Mouse (Mus musculus) lung, embryonic 14.5 days (tissue): ENCODE data around the gene Hspbap1. TPM values are rescaled to one million over a fixed set of nuclear protein-coding genes. Genes with fewer than 3 reads are reported as not detected.

Experiments used
- ATAC-seq: fragments of 200-750 bp; cut with Nextera tagmentation; 2 replicates; pipeline ENCODE4 v1.8.0; 2017; ENCODE audit warnings: mild to moderate bottlenecking, moderate TSS enrichment, moderate library complexity; ENCODE audit not compliant: insufficient read depth
- DNase-seq: peaks from one replicate; pipeline ENCODE4 v3.0.0-alpha.2; 2015
- H3K27ac ChIP-seq: fragments of 300-500 bp; sonication (generic); 2 replicates; pipeline ENCODE4 v1.5.1; 2014; ENCODE audit warnings: low read depth, mild to moderate bottlenecking, moderate library complexity
- H3K27me3 ChIP-seq: fragments of 300-500 bp; sonication (generic); 2 replicates; pipeline ENCODE4 v1.6.1; 2014; ENCODE audit warnings: low read length, control low read depth; ENCODE audit not compliant: insufficient read depth
- H3K36me3 ChIP-seq: fragments of 300-500 bp; sonication (generic); 2 replicates; pipeline ENCODE4 v1.6.1; 2014; ENCODE audit warnings: control low read depth; ENCODE audit not compliant: insufficient read depth
- H3K4me1 ChIP-seq: fragments of 300-500 bp; sonication (generic); 2 replicates; pipeline ENCODE4 v1.6.1; 2014; ENCODE audit warnings: antibody characterized with exemption, control low read depth; ENCODE audit not compliant: insufficient read depth
- H3K4me2 ChIP-seq: fragments of 300-500 bp; sonication (generic); 2 replicates; pipeline ENCODE4 v1.6.1; 2014; ENCODE audit warnings: mild to moderate bottlenecking
- H3K4me3 ChIP-seq: fragments of 300-500 bp; sonication (generic); 2 replicates; pipeline ENCODE4 v1.5.1; 2014; ENCODE audit warnings: low read depth, low read length
- H3K9ac ChIP-seq: fragments of 300-500 bp; sonication (generic); 2 replicates; pipeline ENCODE4 v1.6.1; 2014
- H3K9me3 ChIP-seq: fragments of 300-500 bp; sonication (generic); 2 replicates; pipeline ENCODE4 v1.6.1; 2016; ENCODE audit warnings: low read depth, low read length, control low read depth
- CTCF ChIP-seq: IDR thresholded peaks from 2 replicates; pipeline ENCODE4 v1.5.1; 2016; ENCODE audit warnings: antibody characterized with exemption, low read depth
- WGBS: fragments of 180-500 bp; shearing (Covaris S2); extraction: QIAGEN DNeasy Blood & Tissue Kit; methylation state at CpG from one replicate; pipeline ENCODE4 v1.1.7; 2014; 5-methylcytosine and 5-hydroxymethylcytosine counted together
- polyA plus RNA-seq: library from polyadenylated mRNA; unstranded; fragments of >200 nt; fragmentation: Nextera tagmentation; extraction: Ambion mirVana; gene quantifications from 2 replicates; pipeline ENCODE4 v1.2.1, GENCODE M21; 2014

Hspbap1 gene
- polyA plus RNA-seq, 1 experiment from 2014 or later, result 16.0 TPM

DNA sequence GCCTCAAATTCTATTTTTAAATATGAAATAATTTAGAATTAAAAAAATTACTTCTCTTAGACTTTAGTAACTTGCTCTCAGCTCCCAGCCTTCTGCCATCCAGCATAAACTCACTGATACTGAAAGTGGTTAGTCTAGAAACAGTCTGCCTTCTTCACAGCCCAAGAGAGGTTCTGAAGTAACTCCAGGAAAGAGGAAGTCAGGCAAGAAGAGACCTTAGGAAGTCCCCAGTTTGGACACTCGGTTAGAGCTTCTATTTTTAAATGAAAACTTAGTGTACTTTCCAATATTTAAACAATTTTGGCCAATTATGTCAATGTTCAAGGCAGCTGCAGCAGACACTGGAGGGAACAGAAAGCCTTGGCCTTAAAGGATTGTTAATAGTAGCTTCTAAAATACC is 30.6 kb upstream of the Hspbap1 start:
- TF ChIP-seq CTCF, result no peak

DNA sequence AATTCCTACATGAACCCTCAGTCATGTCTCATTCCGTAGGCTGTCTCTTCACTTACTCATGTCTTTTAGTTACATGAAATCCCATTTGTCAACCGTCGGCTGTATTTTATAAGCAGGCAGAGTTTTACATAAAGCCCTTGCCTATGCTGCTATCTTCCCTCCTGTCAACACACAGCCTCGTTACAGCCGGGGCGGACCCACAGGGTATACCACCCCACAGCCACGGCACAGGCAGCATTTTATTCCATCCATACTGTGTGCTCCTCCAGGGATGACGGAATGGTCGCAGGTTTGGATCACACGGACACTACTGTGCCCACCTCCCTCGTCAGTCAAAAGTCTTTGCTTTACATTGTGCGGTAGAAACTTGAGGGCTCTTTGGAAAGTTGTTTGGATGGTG is 29.8 kb upstream of the Hspbap1 start:
- Histone ChIP-seq H3K27me3 (no peaks in the 10 kb centered on the region), H3K9ac (no peak overlapping the region), H3K4me2 (no peak overlapping the region), H3K36me3 (no peaks in the 10 kb centered on the region), H3K4me1 (no peaks in the 10 kb centered on the region), H3K4me3 (no peak overlapping the region), H3K9me3 (no peaks in the 10 kb centered on the region), H3K27ac (no peak overlapping the region)
- ATAC-seq (no peak), DNase-seq (no peak)
- 56% methylated on average over 12 of the region's 12 CpGs for WGBS
- no peak for TF ChIP-seq CTCF

More for the DNA sequence above, 30.6 kb upstream of the Hspbap1 start:
- DNase-seq (no peak), ATAC-seq (no peak)
- Histone ChIP-seq H3K27me3 (no peaks in the 10 kb centered on the region), H3K27ac (no peak overlapping the region), H3K4me1 (no peaks in the 10 kb centered on the region), H3K36me3 (no peaks in the 10 kb centered on the region), H3K4me2 (no peak overlapping the region), H3K4me3 (no peak overlapping the region), H3K9ac (no peak overlapping the region), H3K9me3 (no peaks in the 10 kb centered on the region)
- 28% methylated on average over 1 of the region's 1 CpGs for WGBS

DNA sequence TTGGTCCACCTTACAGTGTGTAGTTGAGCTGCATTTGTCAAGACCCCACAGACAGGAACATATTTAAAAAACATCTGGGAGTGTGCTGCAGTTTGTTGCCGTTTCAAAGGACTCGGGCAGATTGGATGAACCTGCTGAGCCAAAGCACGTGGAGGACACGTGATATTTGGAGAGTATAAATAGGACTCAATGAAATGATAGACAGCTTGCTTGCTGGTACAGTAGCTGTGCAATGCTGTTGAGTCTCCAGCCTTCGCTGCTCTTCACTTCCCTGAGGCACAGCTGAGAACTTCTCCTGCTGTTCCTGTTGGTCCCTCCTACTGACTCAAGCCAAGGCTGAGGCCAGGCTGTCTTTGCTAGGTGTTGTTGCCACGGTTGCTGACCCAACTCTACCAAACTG is 29.2 kb upstream of the Hspbap1 start:
- H3K4me2 ChIP-seq, result no peak overlapping the region
- DNase-seq (no peak), ATAC-seq (no peak)
- no peaks in the 10 kb centered on the region for H3K27me3 ChIP-seq
- 73% methylated on average over 6 of the region's 6 CpGs for WGBS
- no peaks in the 10 kb centered on the region for H3K36me3 ChIP-seq
- no peak overlapping the region for H3K4me3 ChIP-seq
- no peak overlapping the region for H3K9ac ChIP-seq
- no peak overlapping the region for H3K27ac ChIP-seq
- no peaks in the 10 kb centered on the region for H3K9me3 ChIP-seq
- H3K4me1 ChIP-seq, result no peaks in the 10 kb centered on the region
- no peak for TF ChIP-seq CTCF

DNA sequence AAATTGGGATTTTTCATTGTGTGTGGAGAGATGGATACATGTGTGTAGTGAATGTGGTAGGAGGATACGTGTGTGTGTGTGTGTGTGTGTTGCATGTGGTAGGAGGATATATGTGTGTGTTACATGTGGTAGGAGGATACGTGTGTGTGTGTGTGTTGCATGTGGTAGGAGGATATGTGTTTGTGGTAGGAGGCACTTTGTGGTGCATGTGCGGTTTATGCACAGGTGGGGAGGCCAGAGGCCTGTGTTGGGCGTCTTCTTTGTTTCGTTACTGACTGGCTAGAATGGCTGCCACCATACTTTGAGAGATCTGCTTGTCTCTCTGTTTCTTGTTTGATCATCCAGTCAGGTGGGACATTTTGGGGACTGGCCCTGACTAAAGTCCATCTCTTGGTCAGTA is 28.6 kb upstream of the Hspbap1 start:
- 89% methylated on average over 5 of the region's 5 CpGs for WGBS
- no peak for DNase-seq

DNA sequence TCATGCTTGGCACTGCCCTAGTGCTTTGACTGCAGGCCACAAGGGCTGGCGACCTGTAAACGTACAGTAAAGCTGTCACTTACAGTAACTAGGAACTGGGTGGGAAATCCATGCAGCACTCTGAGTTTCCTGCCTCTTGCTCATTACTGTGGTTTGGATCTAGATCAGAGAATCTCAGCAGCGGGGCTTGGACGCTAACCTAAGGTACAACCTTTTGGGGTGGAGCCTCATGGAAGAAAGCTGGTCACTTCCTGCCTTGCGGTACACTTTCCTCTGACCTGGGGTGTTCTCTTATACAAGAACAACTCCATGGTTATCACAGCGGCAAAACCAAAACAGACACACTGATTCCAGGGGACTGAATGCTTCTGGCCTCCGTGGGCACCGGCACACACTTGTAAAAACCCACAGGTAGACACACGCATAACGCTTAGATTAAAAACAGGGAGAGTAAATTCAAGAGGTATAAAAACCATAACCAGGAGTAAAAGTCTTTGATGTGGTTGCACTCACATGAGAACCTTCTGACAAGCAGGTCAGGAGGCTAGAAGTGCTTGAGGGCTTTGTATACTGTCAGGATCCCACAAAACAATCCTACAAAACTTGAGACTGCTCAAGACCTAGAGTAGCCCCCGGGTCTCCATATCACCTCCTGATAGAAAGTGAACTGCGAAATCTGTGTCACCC is 27.8 kb upstream of the Hspbap1 start:
- no peak for TF ChIP-seq CTCF
- 80% methylated on average over 12 of the region's 12 CpGs for WGBS
- Histone ChIP-seq H3K4me2 (no peak overlapping the region), H3K36me3 (no peaks in the 10 kb centered on the region), H3K27ac (no peak overlapping the region), H3K9me3 (no peaks in the 10 kb centered on the region), H3K27me3 (no peaks in the 10 kb centered on the region), H3K4me1 (no peaks in the 10 kb centered on the region), H3K9ac (no peak overlapping the region), H3K4me3 (no peak overlapping the region)
- ATAC-seq (no peak), DNase-seq (no peak)

More for the DNA sequence above, 28.6 kb upstream of the Hspbap1 start:
- no peak overlapping the region for H3K9ac ChIP-seq
- H3K9me3 ChIP-seq, result no peaks in the 10 kb centered on the region
- no peaks in the 10 kb centered on the region for H3K27me3 ChIP-seq
- H3K4me3 ChIP-seq, result no peak overlapping the region
- no peak overlapping the region for H3K27ac ChIP-seq
- H3K4me1 ChIP-seq, result no peaks in the 10 kb centered on the region
- no peak for ATAC-seq
- no peaks in the 10 kb centered on the region for H3K36me3 ChIP-seq
- H3K4me2 ChIP-seq, result no peak overlapping the region
- TF ChIP-seq CTCF, result no peak

DNA sequence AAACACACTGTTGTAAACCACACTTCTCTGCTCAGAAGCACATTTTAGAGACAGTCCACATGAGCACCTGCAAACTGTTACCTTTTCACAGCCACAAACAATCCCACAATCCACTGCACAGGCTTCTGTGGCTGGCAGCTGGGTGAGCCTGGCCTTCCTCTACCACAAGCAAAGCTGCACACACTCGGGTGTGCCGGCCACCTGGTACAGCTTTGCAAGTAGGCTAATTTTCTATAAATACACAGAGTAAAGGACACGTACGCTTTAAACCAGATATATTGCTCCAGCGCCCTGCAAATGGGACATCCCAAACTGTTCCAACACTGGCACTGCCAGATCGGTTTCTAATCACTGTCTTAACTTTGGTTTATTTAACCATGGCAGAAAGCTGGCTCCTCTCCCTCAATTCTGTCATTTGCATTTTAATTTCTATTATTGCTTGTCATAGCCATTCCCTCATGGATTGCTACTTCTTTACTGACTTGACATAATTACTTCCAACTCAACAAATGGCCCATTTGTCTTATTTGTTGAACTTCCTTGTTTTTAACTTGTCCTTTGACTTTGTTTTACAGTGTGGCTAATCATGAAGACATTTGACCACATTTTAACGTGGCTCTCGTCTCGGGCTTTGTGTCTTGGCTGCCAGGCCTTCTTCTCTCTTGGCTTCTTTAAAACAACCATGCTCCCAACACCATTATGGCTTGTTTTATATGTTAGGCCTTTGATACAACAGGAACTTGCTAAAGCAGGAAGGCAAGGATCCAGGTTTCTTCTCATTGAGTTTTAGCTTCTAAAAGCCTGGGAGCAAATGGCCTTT is 22.5 kb upstream of the Hspbap1 start:
- Histone ChIP-seq H3K4me1 (no peaks in the 10 kb centered on the region), H3K27ac (no peak overlapping the region), H3K36me3 (no peaks in the 10 kb centered on the region), H3K4me3 (no peak overlapping the region), H3K9me3 (no peaks in the 10 kb centered on the region), H3K4me2 (no peak overlapping the region), H3K9ac (no peak overlapping the region), H3K27me3 (no peaks in the 10 kb centered on the region)
- TF ChIP-seq CTCF, result no peak
- ATAC-seq, result no peak
- no peak for DNase-seq
- 79% methylated on average over 9 of the region's 9 CpGs for WGBS

DNA sequence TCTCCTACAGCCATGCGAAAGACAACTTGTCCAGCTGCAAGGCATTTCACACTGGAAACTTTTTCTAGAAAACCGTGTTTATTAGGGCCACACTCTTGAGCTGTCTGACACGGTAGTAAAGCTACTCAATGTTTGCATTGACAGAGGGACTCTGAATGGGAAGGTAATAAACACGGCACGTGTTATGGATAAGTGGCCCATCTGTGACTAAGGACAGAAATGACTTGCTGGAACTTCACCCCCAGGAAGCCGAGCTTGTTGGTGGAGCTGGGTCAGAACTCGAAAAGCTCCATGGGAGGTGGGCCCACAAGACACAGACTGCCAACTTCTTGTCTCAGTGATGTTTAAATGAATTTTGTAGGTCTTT is 22.0 kb upstream of the Hspbap1 start:
- WGBS, result 69% methylated on average over 7 of the region's 7 CpGs
- no peak for TF ChIP-seq CTCF
- no peak overlapping the region for H3K9ac ChIP-seq
- H3K4me3 ChIP-seq, result no peak overlapping the region
- no peaks in the 10 kb centered on the region for H3K27me3 ChIP-seq
- no peak overlapping the region for H3K27ac ChIP-seq
- DNase-seq (no peak), ATAC-seq (no peak)
- H3K4me2 ChIP-seq, result no peak overlapping the region
- no peaks in the 10 kb centered on the region for H3K4me1 ChIP-seq
- H3K9me3 ChIP-seq, result no peaks in the 10 kb centered on the region
- H3K36me3 ChIP-seq, result no peaks in the 10 kb centered on the region
